Mouse (Mus musculus): ENCODE measurements around the gene Layn. TPM values are rescaled to one million over a fixed set of nuclear protein-coding genes. Genes with fewer than 3 reads are reported as not detected.

Layn gene
- polyA plus RNA-seq, 1 experiment from 2014 or later: 10.7 TPM

DNA sequence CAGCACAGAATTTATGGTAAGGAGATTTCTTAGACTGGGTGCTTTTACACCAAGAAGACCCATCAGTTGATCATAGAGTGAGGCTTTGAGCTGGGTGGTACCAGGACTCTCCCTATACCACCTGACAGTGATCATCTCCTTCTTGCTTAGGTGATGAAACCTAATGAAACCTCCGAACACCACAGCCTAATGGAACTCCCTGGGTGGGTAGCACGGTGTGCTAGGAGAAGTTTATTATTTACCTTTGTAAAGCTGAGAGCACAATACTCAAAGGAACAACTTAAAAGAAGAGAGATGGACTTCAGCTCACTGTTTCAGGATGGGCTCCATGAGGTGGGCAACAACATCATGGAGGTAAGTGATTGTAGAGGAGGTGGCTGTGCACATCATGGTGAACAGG lies 16.3 kb downstream of the Layn start, which contains the start of gene Btg4:
Gene Btg4, plus strand, starts transcription at position 301 of the 400 bp plus-strand sequence.
- TF ChIP-seq CTCF (IDR thresholded peaks at IDR 0.05) (no peak), EP300 (IDR thresholded peaks at IDR 0.05) (no peak)
- H3K9ac ChIP-seq (replicated peaks; ENCODE audit: low read depth): no peak within 1 kb of the TSS
- no peaks in the 10 kb centered on the region for H3K4me1 ChIP-seq (ENCODE audit: insufficient read depth, low read depth, low read length)
- no peak within 1 kb of the TSS for H3K27ac ChIP-seq (ENCODE audit: low read length)
- no peaks in the 10 kb centered on the region for H3K27me3 ChIP-seq (replicated peaks; ENCODE audit: insufficient read depth, low read length)
- no peaks in the 10 kb centered on the region for H3K9me3 ChIP-seq (ENCODE audit: low read length)
- no peak within 1 kb of the TSS for H3K4me2 ChIP-seq (replicated peaks; ENCODE audit: low read depth, low read length)
- no peak within 1 kb of the TSS for H3K4me3 ChIP-seq (ENCODE audit: low read depth, low read length)
- no peaks in the 10 kb centered on the region for H3K36me3 ChIP-seq (ENCODE audit: insufficient read depth, low read length)
- WGBS: 87% methylated on average over 2 of the region's 2 CpGs
- DNase-seq (ENCODE audit: low spot score) (no peak), ATAC-seq (no peak)

DNA sequence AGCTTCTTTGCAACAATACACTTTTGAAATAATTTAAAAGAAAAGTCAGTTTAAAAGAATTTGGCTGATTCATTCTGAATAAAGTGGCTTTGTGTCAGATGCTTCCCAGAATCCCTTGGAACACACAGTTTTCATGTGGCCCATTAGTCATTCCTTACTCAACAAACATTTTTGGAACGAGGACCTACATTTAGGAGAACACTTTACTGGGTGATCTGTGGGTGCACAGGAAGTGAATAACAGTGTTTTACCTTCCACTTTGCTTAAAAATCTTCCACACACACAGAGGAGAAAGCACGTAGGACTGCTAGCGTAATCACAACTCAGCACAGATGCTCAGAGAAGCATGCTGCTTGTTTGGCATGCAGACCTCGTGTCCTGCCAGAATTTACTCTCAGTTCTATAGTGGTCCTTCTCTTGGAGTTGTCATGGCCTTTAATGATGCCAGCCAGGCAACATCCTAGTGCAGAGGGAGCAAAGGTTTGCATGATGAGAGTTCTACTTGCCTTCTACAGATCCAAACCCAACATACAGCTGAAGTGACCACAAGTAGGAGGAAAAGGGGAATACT lies 17.9 kb downstream of the Layn start:
- H3K27ac ChIP-seq (ENCODE audit: low read length): no peak overlapping the region
- H3K36me3 ChIP-seq (ENCODE audit: insufficient read depth, low read length): no peaks in the 10 kb centered on the region
- WGBS: 64% methylated on average over 4 of the region's 4 CpGs
- no peak overlapping the region for H3K9ac ChIP-seq (replicated peaks; ENCODE audit: low read depth)
- H3K27me3 ChIP-seq (replicated peaks; ENCODE audit: insufficient read depth, low read length): no peaks in the 10 kb centered on the region
- no peak overlapping the region for H3K4me2 ChIP-seq (replicated peaks; ENCODE audit: low read depth, low read length)
- DNase-seq (ENCODE audit: low spot score) (no peak), ATAC-seq (no peak)
- H3K4me3 ChIP-seq (ENCODE audit: low read depth, low read length): no peak overlapping the region
- H3K9me3 ChIP-seq (ENCODE audit: low read length): no peaks in the 10 kb centered on the region
- H3K4me1 ChIP-seq (ENCODE audit: insufficient read depth, low read depth, low read length): no peaks in the 10 kb centered on the region
- TF ChIP-seq EP300 (IDR thresholded peaks at IDR 0.05): no peak
- no peak for TF ChIP-seq CTCF (IDR thresholded peaks at IDR 0.05)

DNA sequence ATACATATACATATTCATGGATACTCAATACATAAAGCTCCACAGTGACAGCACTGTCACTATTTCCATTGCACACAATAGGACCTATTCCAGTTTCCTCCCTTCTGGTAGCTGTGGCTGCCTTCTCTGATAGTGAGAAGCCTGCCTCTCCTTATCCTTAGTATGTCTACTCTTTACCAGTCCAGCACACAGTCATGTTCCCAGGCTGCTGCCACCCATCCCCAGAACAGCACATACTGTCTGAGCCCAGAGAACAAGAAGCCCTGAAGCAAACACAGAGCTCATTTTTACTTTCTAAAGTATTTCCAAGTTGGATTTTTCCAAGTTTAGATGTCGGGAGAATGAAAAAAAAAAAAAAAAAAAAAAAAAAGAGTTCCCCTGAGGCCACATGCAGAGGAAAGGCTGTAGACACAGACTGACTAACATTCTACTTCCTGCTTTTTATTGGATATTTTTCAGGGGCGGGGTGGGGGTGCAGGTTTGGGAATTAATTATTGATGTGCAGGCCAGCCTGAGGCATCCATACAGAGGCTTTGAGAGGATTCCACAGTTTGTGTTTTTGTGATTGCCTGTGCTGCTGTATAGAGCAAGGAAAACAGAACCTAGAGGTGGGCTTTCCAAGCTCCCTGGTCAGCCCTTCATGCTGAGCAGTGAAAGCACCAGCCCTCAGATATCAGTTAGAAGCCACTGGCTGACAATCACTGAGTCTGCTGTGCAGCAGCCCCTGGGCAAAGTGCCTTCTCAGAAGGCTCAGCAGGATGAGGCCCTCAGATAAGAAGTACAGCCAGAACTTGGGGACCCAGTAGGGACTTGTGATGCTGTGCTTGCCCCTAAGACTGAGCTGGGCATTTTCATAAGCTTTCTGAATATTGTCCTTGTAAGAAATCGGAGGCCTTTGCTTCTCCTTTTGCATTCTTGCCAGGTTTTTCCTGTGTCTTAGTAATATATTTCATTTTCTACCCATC lies 20.3 kb downstream of the Layn start:
- H3K9me3 ChIP-seq (ENCODE audit: low read length): no peaks in the 10 kb centered on the region
- ATAC-seq (no peak), DNase-seq (ENCODE audit: low spot score) (no peak)
- H3K36me3 ChIP-seq (ENCODE audit: insufficient read depth, low read length): no peaks in the 10 kb centered on the region
- no peak overlapping the region for H3K27ac ChIP-seq (ENCODE audit: low read length)
- H3K9ac ChIP-seq (replicated peaks; ENCODE audit: low read depth): no peak overlapping the region
- H3K4me3 ChIP-seq (ENCODE audit: low read depth, low read length): no peak overlapping the region
- H3K4me2 ChIP-seq (replicated peaks; ENCODE audit: low read depth, low read length): no peak overlapping the region
- H3K4me1 ChIP-seq (ENCODE audit: insufficient read depth, low read depth, low read length): no peaks in the 10 kb centered on the region
- H3K27me3 ChIP-seq (replicated peaks; ENCODE audit: insufficient read depth, low read length): no peaks in the 10 kb centered on the region
- 58% methylated on average over 3 of the region's 3 CpGs for WGBS
- no peak for TF ChIP-seq EP300 (IDR thresholded peaks at IDR 0.05)
- no peak for TF ChIP-seq CTCF (IDR thresholded peaks at IDR 0.05)

DNA sequence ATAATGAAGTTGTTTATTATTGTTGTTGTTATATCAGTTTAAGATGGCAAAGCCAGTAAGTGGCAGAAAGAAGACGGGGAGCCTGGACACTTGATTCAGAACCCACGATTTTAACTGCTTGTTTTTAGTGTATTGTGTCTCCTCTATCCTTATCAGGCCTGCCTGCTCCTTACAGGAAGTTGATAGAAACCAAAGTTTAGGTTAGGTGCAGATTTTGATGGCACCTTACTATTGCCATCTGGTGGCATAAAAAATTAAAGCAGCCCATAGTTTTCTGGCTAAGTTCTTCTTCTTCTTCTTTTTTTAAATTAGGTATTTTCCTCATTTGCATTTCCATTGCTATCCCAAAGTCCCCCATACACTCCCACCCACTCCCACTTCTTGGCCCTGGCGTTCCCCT lies 24.7 kb downstream of the Layn start:
- no peaks in the 10 kb centered on the region for H3K4me1 ChIP-seq (ENCODE audit: insufficient read depth, low read depth, low read length)
- no peaks in the 10 kb centered on the region for H3K27me3 ChIP-seq (replicated peaks; ENCODE audit: insufficient read depth, low read length)
- 43% methylated on average over 3 of the region's 3 CpGs for WGBS
- no peak overlapping the region for H3K9ac ChIP-seq (replicated peaks; ENCODE audit: low read depth)
- no peaks in the 10 kb centered on the region for H3K9me3 ChIP-seq (ENCODE audit: low read length)
- DNase-seq (ENCODE audit: low spot score): peak; percentile 56
- H3K4me2 ChIP-seq (replicated peaks; ENCODE audit: low read depth, low read length): no peak overlapping the region
- H3K36me3 ChIP-seq (ENCODE audit: insufficient read depth, low read length): no peaks in the 10 kb centered on the region
- peak; percentile 54 for TF ChIP-seq CTCF (IDR thresholded peaks at IDR 0.05)
- TF ChIP-seq EP300 (IDR thresholded peaks at IDR 0.05): no peak
- no peak overlapping the region for H3K4me3 ChIP-seq (ENCODE audit: low read depth, low read length)
- ATAC-seq: no peak
- H3K27ac ChIP-seq (ENCODE audit: low read length): no peak overlapping the region

DNA sequence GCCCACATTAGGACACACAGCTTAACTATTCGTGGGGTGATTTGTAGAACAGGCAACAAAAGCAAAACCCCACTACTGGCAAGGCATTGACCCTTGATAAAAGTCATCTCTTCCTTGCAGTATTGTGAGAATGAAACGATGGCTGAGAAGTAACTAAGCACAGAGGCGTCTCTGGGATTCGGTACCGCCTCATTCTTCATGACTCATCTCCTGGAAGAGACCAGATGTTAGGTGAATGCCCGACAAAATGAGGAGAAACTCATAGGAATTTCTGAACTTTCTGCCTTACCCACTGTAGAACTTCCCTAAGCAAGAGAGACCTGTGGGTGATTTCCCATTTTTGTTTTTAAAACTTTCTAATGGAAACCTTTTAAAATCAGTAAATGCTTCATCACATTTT lies 34.8 kb downstream of the Layn start:
- DNase-seq (ENCODE audit: low spot score) (no peak), ATAC-seq (no peak)
- Histone ChIP-seq H3K9me3 (ENCODE audit: low read length) (no peaks in the 10 kb centered on the region), H3K4me2 (replicated peaks; ENCODE audit: low read depth, low read length) (no peak overlapping the region), H3K36me3 (ENCODE audit: insufficient read depth, low read length) (no peaks in the 10 kb centered on the region), H3K27ac (ENCODE audit: low read length) (no peak overlapping the region), H3K27me3 (replicated peaks; ENCODE audit: insufficient read depth, low read length) (no peaks in the 10 kb centered on the region), H3K4me3 (ENCODE audit: low read depth, low read length) (no peak overlapping the region), H3K4me1 (ENCODE audit: insufficient read depth, low read depth, low read length) (no peaks in the 10 kb centered on the region), H3K9ac (replicated peaks; ENCODE audit: low read depth) (no peak overlapping the region)
- whole genome bisulfite sequencing: 72% methylated on average over 6 of the region's 6 CpGs
- TF ChIP-seq EP300 (IDR thresholded peaks at IDR 0.05) (no peak), CTCF (IDR thresholded peaks at IDR 0.05) (no peak)

DNA sequence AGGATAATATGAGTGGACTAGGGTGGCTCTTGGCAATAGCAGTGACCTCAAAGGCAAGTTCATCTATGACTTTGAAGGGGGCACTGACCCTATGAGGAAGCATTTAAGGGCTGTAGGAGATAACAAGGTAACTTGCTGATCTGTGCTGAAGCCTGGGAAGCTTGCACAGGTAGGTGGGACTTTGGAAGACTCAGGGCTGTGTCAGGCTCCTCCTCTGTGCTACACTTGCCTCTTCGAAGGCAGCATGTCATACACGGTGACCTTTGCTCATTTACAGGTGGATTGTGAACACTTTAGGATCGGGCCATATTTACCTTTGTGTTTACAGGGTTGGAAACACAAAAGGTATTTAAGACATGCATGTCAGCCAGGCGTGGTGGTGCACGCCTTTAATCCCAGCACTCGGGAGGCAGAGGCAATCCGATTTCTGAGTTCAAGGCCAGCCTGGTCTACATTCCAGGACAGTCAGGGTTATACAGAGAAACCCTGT lies 35.4 kb downstream of the Layn start:
- WGBS: 82% methylated on average over 7 of the region's 7 CpGs
- ATAC-seq (no peak), DNase-seq (ENCODE audit: low spot score) (no peak)
- Histone ChIP-seq H3K27me3 (replicated peaks; ENCODE audit: insufficient read depth, low read length) (no peaks in the 10 kb centered on the region), H3K9me3 (ENCODE audit: low read length) (no peaks in the 10 kb centered on the region), H3K4me2 (replicated peaks; ENCODE audit: low read depth, low read length) (no peak overlapping the region), H3K4me3 (ENCODE audit: low read depth, low read length) (no peak overlapping the region), H3K4me1 (ENCODE audit: insufficient read depth, low read depth, low read length) (no peaks in the 10 kb centered on the region), H3K9ac (replicated peaks; ENCODE audit: low read depth) (no peak overlapping the region), H3K36me3 (ENCODE audit: insufficient read depth, low read length) (no peaks in the 10 kb centered on the region), H3K27ac (ENCODE audit: low read length) (no peak overlapping the region)
- TF ChIP-seq EP300 (IDR thresholded peaks at IDR 0.05) (no peak), CTCF (IDR thresholded peaks at IDR 0.05) (no peak)

Data from lung, postnatal 0 days (tissue).